Mouse (Mus musculus) hindbrain, postnatal 0 days (tissue): ENCODE results near the gene Rfxap. TPM values are rescaled to one million over a fixed set of nuclear protein-coding genes. Genes with fewer than 3 reads are reported as not detected.

Experiments used
- ATAC-seq: fragments of 200-750 bp; cut with Nextera tagmentation; 2 replicates; pipeline ENCODE4 v1.8.0; 2017; ENCODE audit warnings: mild to moderate bottlenecking, moderate TSS enrichment, moderate library complexity
- DNase-seq: peaks from one replicate; pipeline ENCODE4 v3.0.0-alpha.2; 2015; ENCODE audit warnings: low spot score
- H3K27ac ChIP-seq: fragments of 300-500 bp; sonication (generic); 2 replicates; pipeline ENCODE4 v1.5.1; 2014; ENCODE audit warnings: mild to moderate bottlenecking
- H3K27me3 ChIP-seq: fragments of 300-500 bp; sonication (generic); 2 replicates; pipeline ENCODE4 v1.6.1; 2014; ENCODE audit warnings: low read length, mixed read lengths; ENCODE audit not compliant: insufficient read depth
- H3K36me3 ChIP-seq: fragments of 300-500 bp; sonication (generic); 2 replicates; pipeline ENCODE4 v1.6.1; 2014; ENCODE audit warnings: low read length, mixed read lengths; ENCODE audit not compliant: insufficient read depth
- H3K4me1 ChIP-seq: fragments of 300-500 bp; sonication (generic); 2 replicates; pipeline ENCODE4 v1.6.1; 2014; ENCODE audit warnings: antibody characterized with exemption, low read length, mixed read lengths; ENCODE audit not compliant: insufficient read depth
- H3K4me2 ChIP-seq: fragments of 300-500 bp; sonication (generic); 2 replicates; pipeline ENCODE4 v1.6.1; 2014; ENCODE audit warnings: low read depth, mild to moderate bottlenecking, low read length, moderate library complexity, mixed read lengths
- H3K4me3 ChIP-seq: fragments of 300-500 bp; sonication (generic); 2 replicates; pipeline ENCODE4 v1.5.1; 2014; ENCODE audit warnings: low read length
- H3K9ac ChIP-seq: fragments of 300-500 bp; sonication (generic); replicated peaks from 2 replicates; pipeline ENCODE4 v1.6.1; 2014; ENCODE audit warnings: mild to moderate bottlenecking, low read length, moderate library complexity, mixed read lengths
- H3K9me3 ChIP-seq: fragments of 300-500 bp; sonication (generic); 2 replicates; pipeline ENCODE4 v1.6.1; 2016; ENCODE audit warnings: low read length, mixed read lengths
- CTCF ChIP-seq: IDR thresholded peaks from 2 replicates; pipeline ENCODE4 v1.5.1; 2016; ENCODE audit warnings: antibody characterized with exemption, control low read depth, low read depth
- WGBS: fragments of 180-500 bp; shearing (Covaris S2); extraction: QIAGEN DNeasy Blood & Tissue Kit; methylation state at CpG from one replicate; pipeline ENCODE4 v1.1.7; 2014; 5-methylcytosine and 5-hydroxymethylcytosine counted together
- polyA plus RNA-seq: library from polyadenylated mRNA; unstranded; fragments of >200 nt; fragmentation: Nextera tagmentation; extraction: Ambion mirVana; gene quantifications from 2 replicates; pipeline ENCODE4 v1.2.1, GENCODE M21; 2015
- total RNA-seq: library from RNA; depleted of rRNA; stranded (reverse); fragments of >200 nt; gene quantifications from 2 replicates; pipeline ENCODE4 v1.2.3, GENCODE M21; 2014

Rfxap gene
- total and polyA plus RNA-seq, 2 experiments from 2014 or later, result 33.9 to 49.7 TPM

GRCm38 (mm10) chr3:54811616-54812015, 4.0 kb upstream of the Rfxap start:
- no peaks in the 10 kb centered on the region for H3K9me3 ChIP-seq
- no peaks in the 10 kb centered on the region for H3K36me3 ChIP-seq
- no peak for DNase-seq
- no peak overlapping the region for H3K27ac ChIP-seq
- H3K4me2 ChIP-seq, result no peak overlapping the region
- H3K9ac ChIP-seq, result no peak overlapping the region
- 50% methylated on average over 1 of the region's 1 CpGs for WGBS
- no peak for ATAC-seq
- 0 out of 2 replicates have a peak, but pooled peaks have one; percentile 17 for TF ChIP-seq CTCF
- H3K4me3 ChIP-seq, result no peak overlapping the region
- no peaks in the 10 kb centered on the region for H3K27me3 ChIP-seq
- peaks cover 2% of the 10 kb centered on the region; the same call in 1 of the 2 replicates for H3K4me1 ChIP-seq

GRCm38 (mm10) chr3:54809111-54809510, 1.5 kb upstream of the Rfxap start:
- Histone ChIP-seq H3K9me3 (no peaks in the 10 kb centered on the region), H3K27ac (no peak overlapping the region), H3K27me3 (no peaks in the 10 kb centered on the region), H3K4me2 (no peak overlapping the region), H3K4me1 (peaks cover 9% of the 10 kb centered on the region; the same call in 1 of the 2 replicates), H3K4me3 (no peak overlapping the region), H3K9ac (no peak overlapping the region), H3K36me3 (peaks cover 4% of the 10 kb centered on the region; the same call in 1 of the 2 replicates)
- no peak for TF ChIP-seq CTCF
- ATAC-seq (no peak), DNase-seq (no peak)
- WGBS, result 73% methylated on average over 5 of the region's 5 CpGs

GRCm38 (mm10) chr3:54807061-54807661, 430 bp downstream of the Rfxap start:
- no peak for TF ChIP-seq CTCF
- Histone ChIP-seq H3K27ac (peak overlapping the region; percentile 97), H3K9me3 (no peaks in the 10 kb centered on the region), H3K27me3 (no peaks in the 10 kb centered on the region), H3K36me3 (peaks cover 13% of the 10 kb centered on the region), H3K4me1 (peaks cover 9% of the 10 kb centered on the region; the same call in 1 of the 2 replicates), H3K4me2 (peak overlapping the region; percentile 97), H3K9ac (peak overlapping the region; percentile 92), H3K4me3 (peak overlapping the region; percentile 89)
- under 1% methylated on average over 56 of the region's 56 CpGs for WGBS
- DNase-seq (peak; percentile 3), ATAC-seq (peak; percentile 84)

- Histone ChIP-seq H3K4me2 (no peak overlapping the region), H3K36me3 (peaks cover 13% of the 10 kb centered on the region), H3K27me3 (no peaks in the 10 kb centered on the region), H3K4me3 (no peak overlapping the region), H3K9me3 (no peaks in the 10 kb centered on the region), H3K27ac (no peak overlapping the region), H3K4me1 (peaks cover 9% of the 10 kb centered on the region; the same call in 1 of the 2 replicates), H3K9ac (no peak overlapping the region)
- no peak for TF ChIP-seq CTCF
- ATAC-seq (no peak), DNase-seq (no peak)
- 95% methylated on average over 8 of the region's 8 CpGs for WGBS
These were observed 3.9 kb downstream of the Rfxap start for GRCm38 (mm10) chr3:54803713-54804112.

- Histone ChIP-seq H3K36me3 (no peaks in the 10 kb centered on the region; the same call in 1 of the 2 replicates), H3K4me1 (no peaks in the 10 kb centered on the region), H3K4me3 (no peak overlapping the region), H3K4me2 (no peak overlapping the region), H3K9ac (no peak overlapping the region), H3K27me3 (no peaks in the 10 kb centered on the region), H3K27ac (no peak overlapping the region), H3K9me3 (no peaks in the 10 kb centered on the region)
- 32% methylated on average over 16 of the region's 16 CpGs for WGBS
- peak; percentile 74 for TF ChIP-seq CTCF
- ATAC-seq (peak; percentile 77), DNase-seq (peak; percentile 68)
These were observed 10.4 kb downstream of the Rfxap start for GRCm38 (mm10) chr3:54797211-54797610.

- H3K9me3 ChIP-seq, result no peaks in the 10 kb centered on the region
- no peak overlapping the region for H3K9ac ChIP-seq
- H3K4me3 ChIP-seq, result no peak overlapping the region
- H3K27ac ChIP-seq, result no peak overlapping the region
- ATAC-seq (no peak), DNase-seq (peak; percentile 34)
- no peak overlapping the region for H3K4me2 ChIP-seq
- no peaks in the 10 kb centered on the region for H3K27me3 ChIP-seq
- peak; percentile 51 for TF ChIP-seq CTCF
- no peaks in the 10 kb centered on the region for H3K36me3 ChIP-seq
- H3K4me1 ChIP-seq, result no peaks in the 10 kb centered on the region
- 98% methylated on average over 1 of the region's 1 CpGs for WGBS
These were observed 11.8 kb downstream of the Rfxap start for GRCm38 (mm10) chr3:54795806-54796205.

- DNase-seq (no peak), ATAC-seq (no peak)
- Histone ChIP-seq H3K4me1 (no peaks in the 10 kb centered on the region), H3K9me3 (no peaks in the 10 kb centered on the region), H3K4me3 (no peak overlapping the region), H3K4me2 (no peak overlapping the region), H3K9ac (no peak overlapping the region), H3K27ac (no peak overlapping the region), H3K27me3 (no peaks in the 10 kb centered on the region), H3K36me3 (no peaks in the 10 kb centered on the region)
- WGBS, result 94% methylated on average over 5 of the region's 5 CpGs
- TF ChIP-seq CTCF, result peak; percentile 23; the same call in 1 of the 2 replicates
These were observed 12.2 kb downstream of the Rfxap start for GRCm38 (mm10) chr3:54795379-54795778.
